Mouse (Mus musculus) erythroblast, embryonic 14.5 days (primary cell): Measurements from ENCODE around the gene Tnr. TPM values are rescaled to one million over a fixed set of nuclear protein-coding genes. Genes with fewer than 3 reads are reported as not detected.

Experiments
- H3K27me3 ChIP-seq: 2 replicates; pipeline ENCODE4 v1.6.1; 2012; ENCODE audit warnings: inconsistent platforms; ENCODE audit not compliant: control insufficient read depth
- H3K36me3 ChIP-seq: 2 replicates; pipeline ENCODE4 v1.6.1; 2012; ENCODE audit warnings: mild to moderate bottlenecking, inconsistent platforms; ENCODE audit not compliant: control insufficient read depth
- H3K4me1 ChIP-seq: 2 replicates; pipeline ENCODE4 v1.6.1; 2012; ENCODE audit warnings: inconsistent platforms; ENCODE audit not compliant: control insufficient read depth
- H3K4me3 ChIP-seq: replicated peaks from 2 replicates; pipeline ENCODE3; 2012; ENCODE audit warnings: moderate library complexity, mild to moderate bottlenecking, inconsistent platforms
- H3K9me3 ChIP-seq: 2 replicates; pipeline ENCODE4 v1.6.1; 2012; ENCODE audit warnings: low read length, inconsistent platforms, mixed read lengths; ENCODE audit not compliant: control insufficient read depth
- GATA1 ChIP-seq: IDR thresholded peaks from 2 replicates; pipeline ENCODE4 v1.6.1; 2012; ENCODE audit warnings: low read length, inconsistent platforms, mixed read lengths
- TAL1 ChIP-seq: IDR thresholded peaks from 3 replicates; pipeline ENCODE4 v1.6.1; 2012; ENCODE audit warnings: low read length, inconsistent platforms, mixed read lengths
- polyA plus RNA-seq: library from polyadenylated mRNA; stranded (reverse); fragments of >175 nt; gene quantifications from 2 replicates; pipeline ENCODE4 v1.2.3, GENCODE M21; 2012

The Tnr gene
- polyA plus RNA-seq, 1 experiment: not detected

GRCm38 (mm10) chr1:159551591-159552442, 28.2 kb downstream of the Tnr start:
- Histone ChIP-seq H3K4me1 (no peaks in the 10 kb centered on the region), H3K36me3 (no peaks in the 10 kb centered on the region), H3K27me3 (no peaks in the 10 kb centered on the region), H3K9me3 (no peaks in the 10 kb centered on the region), H3K4me3 (no peak overlapping the region)
- TF ChIP-seq GATA1: no peak
- TF ChIP-seq TAL1: no peak

GRCm38 (mm10) chr1:159561616-159562015, 38.0 kb downstream of the Tnr start:
- no peak overlapping the region for H3K4me3 ChIP-seq
- no peaks in the 10 kb centered on the region for H3K36me3 ChIP-seq
- no peaks in the 10 kb centered on the region for H3K4me1 ChIP-seq
- no peak for TF ChIP-seq TAL1
- no peak for TF ChIP-seq GATA1
- no peaks in the 10 kb centered on the region for H3K27me3 ChIP-seq
- no peaks in the 10 kb centered on the region for H3K9me3 ChIP-seq

- H3K27me3 ChIP-seq: no peaks in the 10 kb centered on the region
- no peaks in the 10 kb centered on the region for H3K4me1 ChIP-seq
- TF ChIP-seq GATA1 (no peak), TAL1 (no peak)
- H3K4me3 ChIP-seq: no peak overlapping the region
- no peaks in the 10 kb centered on the region for H3K36me3 ChIP-seq
- no peaks in the 10 kb centered on the region for H3K9me3 ChIP-seq
Observed at GRCm38 (mm10) chr1:159565129-159565528, 41.6 kb downstream of the Tnr start.

GRCm38 (mm10) chr1:159566046-159566445, 42.5 kb downstream of the Tnr start:
- H3K4me1 ChIP-seq: no peaks in the 10 kb centered on the region
- no peak overlapping the region for H3K4me3 ChIP-seq
- TF ChIP-seq GATA1 (no peak), TAL1 (no peak)
- no peaks in the 10 kb centered on the region for H3K36me3 ChIP-seq
- no peaks in the 10 kb centered on the region for H3K9me3 ChIP-seq
- H3K27me3 ChIP-seq: no peaks in the 10 kb centered on the region

GRCm38 (mm10) chr1:159567171-159567570, 43.6 kb downstream of the Tnr start:
- Histone ChIP-seq H3K9me3 (no peaks in the 10 kb centered on the region), H3K27me3 (no peaks in the 10 kb centered on the region), H3K36me3 (no peaks in the 10 kb centered on the region), H3K4me1 (no peaks in the 10 kb centered on the region), H3K4me3 (no peak overlapping the region)
- TF ChIP-seq TAL1 (no peak), GATA1 (no peak)

GRCm38 (mm10) chr1:159570270-159570669, 46.7 kb downstream of the Tnr start:
- Histone ChIP-seq H3K9me3 (no peaks in the 10 kb centered on the region), H3K4me3 (no peak overlapping the region), H3K27me3 (no peaks in the 10 kb centered on the region), H3K4me1 (no peaks in the 10 kb centered on the region), H3K36me3 (no peaks in the 10 kb centered on the region)
- TF ChIP-seq GATA1 (no peak), TAL1 (no peak)

GRCm38 (mm10) chr1:159570831-159571230, 47.3 kb downstream of the Tnr start:
- Histone ChIP-seq H3K4me3 (no peak overlapping the region), H3K36me3 (no peaks in the 10 kb centered on the region), H3K4me1 (no peaks in the 10 kb centered on the region), H3K27me3 (no peaks in the 10 kb centered on the region), H3K9me3 (no peaks in the 10 kb centered on the region)
- no peak for TF ChIP-seq GATA1
- no peak for TF ChIP-seq TAL1

GRCm38 (mm10) chr1:159571951-159572350, 48.4 kb downstream of the Tnr start:
- H3K9me3 ChIP-seq: no peaks in the 10 kb centered on the region
- H3K4me1 ChIP-seq: no peaks in the 10 kb centered on the region
- TF ChIP-seq GATA1 (no peak), TAL1 (no peak)
- H3K27me3 ChIP-seq: no peaks in the 10 kb centered on the region
- no peaks in the 10 kb centered on the region for H3K36me3 ChIP-seq
- H3K4me3 ChIP-seq: no peak overlapping the region

GRCm38 (mm10) chr1:159573116-159573515, 49.5 kb downstream of the Tnr start:
- no peaks in the 10 kb centered on the region for H3K4me1 ChIP-seq
- no peak overlapping the region for H3K4me3 ChIP-seq
- H3K9me3 ChIP-seq: no peaks in the 10 kb centered on the region
- no peaks in the 10 kb centered on the region for H3K27me3 ChIP-seq
- TF ChIP-seq GATA1 (no peak), TAL1 (no peak)
- no peaks in the 10 kb centered on the region for H3K36me3 ChIP-seq
